Mouse (Mus musculus): ENCODE results near the gene Siah3.

DNA sequence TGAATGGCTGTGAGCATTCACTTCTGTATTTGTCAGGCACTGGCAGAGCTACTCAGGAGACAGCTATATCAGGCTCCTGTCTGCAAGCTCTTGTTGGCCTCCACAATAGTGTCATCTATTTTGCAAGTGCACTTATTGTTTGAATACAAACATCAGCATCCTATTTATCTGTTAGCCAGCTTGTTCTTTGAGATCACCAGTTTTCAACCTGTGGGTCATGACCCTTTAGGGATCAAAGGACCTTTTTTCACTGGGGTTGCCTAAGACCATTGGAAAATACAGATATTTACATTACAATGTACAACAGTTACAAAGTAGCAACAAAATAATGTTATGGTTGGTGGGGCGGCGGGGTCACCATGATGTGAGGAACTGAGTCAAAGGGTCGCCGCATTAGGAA lies 1.9 kb upstream of the Siah3 start:
- TF ChIP-seq GATA1 (IDR thresholded peaks at IDR 0.05; ENCODE audit: borderline replicate concordance, low read length): no peak
- TF ChIP-seq FLI1 (IDR thresholded peaks at IDR 0.05; ENCODE audit: low read length): no peak
